Mouse (Mus musculus): ENCODE measurements around the gene Gm20806. TPM values are rescaled to one million over a fixed set of nuclear protein-coding genes. Genes with fewer than 3 reads are reported as not detected.

The Gm20806 gene
- not detected in 2 replicates for polyA plus RNA-seq (2015; fragmentation: Nextera tagmentation; extraction: Ambion mirVana)

DNA sequence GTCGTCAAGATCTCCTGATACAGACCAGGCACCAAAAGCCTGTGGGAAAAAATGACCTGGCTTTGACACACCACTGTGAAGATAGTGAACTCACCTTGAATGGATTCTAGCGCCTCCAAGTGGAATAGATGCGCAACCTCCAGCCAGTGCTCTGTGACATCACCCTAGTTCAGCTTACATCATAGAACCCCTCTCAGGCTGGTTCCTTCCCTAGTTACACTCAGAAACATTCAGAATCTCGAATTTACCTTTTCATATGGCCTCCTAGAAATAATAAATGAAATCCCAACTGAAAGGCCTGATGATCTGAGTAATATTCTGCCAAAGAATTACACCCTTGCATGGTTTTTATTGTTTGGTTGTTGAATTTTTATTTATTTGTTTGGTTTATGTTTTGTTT lies at the start of gene Gm20806:
Gene Gm20806 (minus strand): TSS at position 101 of the 400 bp plus-strand sequence.

